Mouse (Mus musculus) adrenal gland, postnatal 36 days (tissue): ENCODE data around the gene Elp5. TPM values are rescaled to one million over a fixed set of nuclear protein-coding genes. Genes with fewer than 3 reads are reported as not detected.
A peak's percentile ranks its signal among the peaks of the same experiment; 100 is the strongest.

Source experiments
- DNase-seq, 2 experiments: peaks; one replicate each; pipeline ENCODE4 v3.0.0; 2021; ENCODE audit warnings: mixed read lengths in 1 of 2
- total RNA-seq, 2 experiments: library from RNA; stranded (reverse); gene quantifications; 2 replicates each; pipeline ENCODE4 v1.2.3; 2021

Gene Elp5
- total RNA-seq, 2 experiments from 2014 or later = 66.4 to 80.3 TPM

- no peak for DNase-seq
These were observed 33.4 kb upstream of the Elp5 start for GRCm38 (mm10) chr11:70015677-70016076.

- peak; percentile 95 to 96 for DNase-seq
These were observed 32.7 kb upstream of the Elp5 start, which contains the start of gene Acadvl for GRCm38 (mm10) chr11:70014880-70015558. Gene Acadvl (minus strand): TSS chr11:70015411.

GRCm38 (mm10) chr11:70014051-70014450, 31.7 kb upstream of the Elp5 start:
- no peak for DNase-seq

- no peak for DNase-seq
These were observed 31.1 kb upstream of the Elp5 start for GRCm38 (mm10) chr11:70013408-70013807.

- no peak for DNase-seq
These were observed 30.6 kb upstream of the Elp5 start for GRCm38 (mm10) chr11:70012931-70013330.

- DNase-seq = no peak
These were observed 28.6 kb upstream of the Elp5 start for GRCm38 (mm10) chr11:70010961-70011360.

- no peak for DNase-seq
These were observed 28.2 kb upstream of the Elp5 start for GRCm38 (mm10) chr11:70010548-70010947.

GRCm38 (mm10) chr11:70010033-70010432, 27.7 kb upstream of the Elp5 start:
- peak in 1 of 2 experiments; percentile 39 for DNase-seq

- DNase-seq = no peak
These were observed 23.2 kb upstream of the Elp5 start for GRCm38 (mm10) chr11:70005521-70005920.

- no peak for DNase-seq
These were observed 20.2 kb upstream of the Elp5 start for GRCm38 (mm10) chr11:70002471-70002870.

GRCm38 (mm10) chr11:70001865-70002264, 19.5 kb upstream of the Elp5 start:
- peak in 1 of 2 experiments; percentile 51 for DNase-seq

GRCm38 (mm10) chr11:70001159-70001558, 18.8 kb upstream of the Elp5 start:
- no peak for DNase-seq

GRCm38 (mm10) chr11:70000396-70000898, 18.1 kb upstream of the Elp5 start, which contains the start of gene Dvl2:
Gene Dvl2 (plus strand): TSS chr11:70000595.
- DNase-seq = peak; percentile 93

- no peak for DNase-seq
These were observed 17.3 kb upstream of the Elp5 start for GRCm38 (mm10) chr11:69999666-70000065.

GRCm38 (mm10) chr11:69998567-69999491, 16.5 kb upstream of the Elp5 start:
- no peak for DNase-seq

- peak; percentile 95 to 98 for DNase-seq
These were observed 14.8 kb upstream of the Elp5 start for GRCm38 (mm10) chr11:69997070-69997509.

- peak; percentile 74 to 86 for DNase-seq
These were observed 14.1 kb upstream of the Elp5 start for GRCm38 (mm10) chr11:69996161-69997061.

- peak; percentile 98 to 99 for DNase-seq
These were observed 13.2 kb upstream of the Elp5 start, which contains the start of gene Phf23 for GRCm38 (mm10) chr11:69995391-69995960. Gene Phf23 (plus strand): TSS chr11:69995777.

GRCm38 (mm10) chr11:69994401-69995090, 12.2 kb upstream of the Elp5 start:
- no peak for DNase-seq

- no peak for DNase-seq
These were observed 10.6 kb upstream of the Elp5 start for GRCm38 (mm10) chr11:69992932-69993331.

GRCm38 (mm10) chr11:69992396-69992795, 10.1 kb upstream of the Elp5 start:
- DNase-seq = no peak
